Mouse (Mus musculus) stomach, postnatal 0 days (tissue): ENCODE measurements around the gene Rmnd5b. TPM values are rescaled to one million over a fixed set of nuclear protein-coding genes. Genes with fewer than 3 reads are reported as not detected.
"Not testable (repeated sequence)": the region's sequence is repeated elsewhere in the genome, so short reads cannot be mapped to it uniquely, and the experiment has no call there.

Experiments
- ATAC-seq: fragments of 200-750 bp; cut with Nextera tagmentation; 2 replicates; pipeline ENCODE4 v1.8.0; 2017; ENCODE audit not compliant: low FRiP score, low TSS enrichment
- DNase-seq: peaks from one replicate; pipeline ENCODE4 v3.0.0-alpha.2; 2016; ENCODE audit warnings: low spot score
- H3K27ac ChIP-seq: fragments of 300-500 bp; sonication (generic); replicated peaks from 2 replicates; pipeline ENCODE4 v1.5.1; 2014; ENCODE audit warnings: mild to moderate bottlenecking, control low read depth
- H3K27me3 ChIP-seq: fragments of 300-500 bp; sonication (generic); 2 replicates; pipeline ENCODE4 v1.6.1; 2014; ENCODE audit warnings: low read length; ENCODE audit not compliant: control insufficient read depth, insufficient read depth
- H3K36me3 ChIP-seq: fragments of 300-500 bp; sonication (generic); 2 replicates; pipeline ENCODE4 v1.6.1; 2014; ENCODE audit warnings: low read length, mixed read lengths; ENCODE audit not compliant: control insufficient read depth, insufficient read depth
- H3K4me1 ChIP-seq: fragments of 300-500 bp; sonication (generic); replicated peaks from 2 replicates; pipeline ENCODE4 v1.6.1; 2014; ENCODE audit warnings: antibody characterized with exemption; ENCODE audit not compliant: control insufficient read depth, insufficient read depth
- H3K4me2 ChIP-seq: fragments of 300-500 bp; sonication (generic); replicated peaks from 2 replicates; pipeline ENCODE4 v1.6.1; 2014; ENCODE audit warnings: low read depth, mild to moderate bottlenecking, control low read depth, moderate library complexity
- H3K4me3 ChIP-seq: fragments of 300-500 bp; sonication (generic); 2 replicates; pipeline ENCODE4 v1.5.1; 2014; ENCODE audit warnings: low read depth, low read length, control low read depth
- H3K9ac ChIP-seq: fragments of 300-500 bp; sonication (generic); 2 replicates; pipeline ENCODE4 v1.6.1; 2014; ENCODE audit warnings: mild to moderate bottlenecking, low read length, control low read depth, mixed read lengths
- H3K9me3 ChIP-seq: fragments of 300-500 bp; sonication (generic); 2 replicates; pipeline ENCODE4 v1.6.1; 2016; ENCODE audit warnings: low read length; ENCODE audit not compliant: control insufficient read depth
- CTCF ChIP-seq: IDR thresholded peaks from 2 replicates; pipeline ENCODE4 v1.5.1; 2016; ENCODE audit warnings: antibody characterized with exemption, low read depth, mild to moderate bottlenecking, moderate library complexity
- EP300 ChIP-seq: optimal IDR thresholded peaks from 2 replicates; pipeline ENCODE3; 2016; ENCODE audit warnings: antibody characterized with exemption
- WGBS: fragments of 180-500 bp; shearing (Covaris S2); extraction: QIAGEN DNeasy Blood & Tissue Kit; methylation state at CpG from one replicate; pipeline ENCODE4 v1.1.7; 2014; 5-methylcytosine and 5-hydroxymethylcytosine counted together
- polyA plus RNA-seq: library from polyadenylated mRNA; unstranded; fragments of >200 nt; fragmentation: Nextera tagmentation; extraction: Ambion mirVana; gene quantifications from 2 replicates; pipeline ENCODE4 v1.2.1, GENCODE M21; 2015

Gene Rmnd5b
- polyA plus RNA-seq, 1 experiment from 2014 or later = 34.6 TPM

DNA sequence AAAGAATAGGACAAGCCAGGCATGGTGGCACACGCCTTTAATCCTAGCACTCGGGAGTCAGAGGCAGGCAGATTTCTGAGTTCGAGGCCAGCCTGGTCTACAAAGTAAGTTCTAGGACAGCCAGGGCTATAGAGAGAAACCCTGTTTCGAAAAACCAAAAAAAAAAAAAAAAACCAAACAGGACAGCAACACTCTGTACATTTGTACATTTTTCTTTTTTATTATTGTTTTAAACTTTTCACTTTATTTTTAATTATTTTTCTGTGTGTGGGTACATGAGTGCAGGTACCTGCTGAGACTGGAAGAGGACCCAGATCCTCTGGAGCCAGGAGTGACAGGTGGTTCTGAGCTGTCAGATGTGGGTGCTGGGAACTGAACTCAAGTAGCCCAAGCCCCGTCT is 39.7 kb upstream of the Rmnd5b start:
- H3K27ac ChIP-seq = no peak overlapping the region
- H3K4me1 ChIP-seq = no peaks in the 10 kb centered on the region
- no peaks in the 10 kb centered on the region for H3K27me3 ChIP-seq
- H3K36me3 ChIP-seq = no peaks in the 10 kb centered on the region
- no peak for ATAC-seq
- no peak overlapping the region for H3K4me2 ChIP-seq
- no peak for DNase-seq
- no peak overlapping the region for H3K4me3 ChIP-seq
- H3K9me3 ChIP-seq = no peaks in the 10 kb centered on the region
- no peak overlapping the region for H3K9ac ChIP-seq
- TF ChIP-seq EP300 (no peak), CTCF (no peak)
- WGBS = 83% methylated on average over 5 of the region's 5 CpGs

DNA sequence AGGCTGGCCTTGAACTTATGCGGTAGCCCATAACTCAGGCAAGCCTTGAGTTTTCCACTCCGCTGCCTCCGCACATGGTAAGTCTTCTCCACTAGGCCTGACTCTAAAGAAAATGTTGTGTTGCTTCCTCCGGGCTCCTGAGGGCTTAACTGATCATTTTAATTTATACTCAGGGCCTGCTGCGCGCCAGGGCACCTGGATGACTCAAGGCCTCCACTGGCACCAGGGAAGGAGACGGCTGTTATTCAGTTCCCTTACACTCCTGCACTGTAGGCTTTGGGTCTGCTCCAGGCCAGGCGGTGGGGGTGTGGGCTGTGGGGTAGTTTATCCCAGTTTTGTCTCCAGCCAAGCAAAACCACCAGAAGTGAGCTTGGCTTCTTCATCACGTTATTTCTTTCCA is 37.6 kb upstream of the Rmnd5b start:
- H3K4me3 ChIP-seq = no peak overlapping the region
- no peak overlapping the region for H3K9ac ChIP-seq
- ATAC-seq = peak; percentile 33; the same call in 1 of the 2 replicates
- no peak overlapping the region for H3K4me2 ChIP-seq
- no peaks in the 10 kb centered on the region for H3K27me3 ChIP-seq
- no peak overlapping the region for H3K27ac ChIP-seq
- no peaks in the 10 kb centered on the region for H3K4me1 ChIP-seq
- TF ChIP-seq CTCF (no peak), EP300 (no peak)
- H3K36me3 ChIP-seq = no peaks in the 10 kb centered on the region
- DNase-seq = peak; percentile 27
- WGBS = 82% methylated on average over 9 of the region's 9 CpGs
- H3K9me3 ChIP-seq = no peaks in the 10 kb centered on the region

DNA sequence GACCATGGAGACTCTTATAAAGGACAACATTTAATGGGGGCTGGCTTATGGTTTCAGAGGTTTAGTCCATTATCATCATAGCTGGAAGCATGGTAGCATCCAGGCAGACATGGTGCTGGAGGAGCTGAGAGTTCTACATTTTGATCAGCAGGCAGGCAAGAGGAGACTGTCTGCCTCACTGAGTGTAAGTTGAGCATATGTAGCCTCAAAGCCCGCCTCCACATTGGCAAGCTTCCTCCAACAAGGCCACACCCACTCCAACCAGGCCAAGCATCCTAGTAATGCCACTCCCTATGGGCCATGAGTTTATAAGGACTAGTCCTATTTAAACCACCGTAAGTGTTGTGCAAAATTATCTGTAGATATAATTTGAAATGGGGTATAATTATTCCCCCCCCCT is 35.7 kb upstream of the Rmnd5b start:
- no peaks in the 10 kb centered on the region for H3K36me3 ChIP-seq
- no peaks in the 10 kb centered on the region for H3K4me1 ChIP-seq
- H3K27me3 ChIP-seq = no peaks in the 10 kb centered on the region
- no peak overlapping the region for H3K4me3 ChIP-seq
- no peak overlapping the region for H3K27ac ChIP-seq
- no peaks in the 10 kb centered on the region for H3K9me3 ChIP-seq
- no peak for TF ChIP-seq EP300
- no peak for TF ChIP-seq CTCF
- 66% methylated on average over 2 of the region's 2 CpGs for whole genome bisulfite sequencing
- no peak for DNase-seq
- no peak overlapping the region for H3K9ac ChIP-seq
- no peak overlapping the region for H3K4me2 ChIP-seq
- ATAC-seq = peak; percentile 42; the same call in 1 of the 2 replicates

DNA sequence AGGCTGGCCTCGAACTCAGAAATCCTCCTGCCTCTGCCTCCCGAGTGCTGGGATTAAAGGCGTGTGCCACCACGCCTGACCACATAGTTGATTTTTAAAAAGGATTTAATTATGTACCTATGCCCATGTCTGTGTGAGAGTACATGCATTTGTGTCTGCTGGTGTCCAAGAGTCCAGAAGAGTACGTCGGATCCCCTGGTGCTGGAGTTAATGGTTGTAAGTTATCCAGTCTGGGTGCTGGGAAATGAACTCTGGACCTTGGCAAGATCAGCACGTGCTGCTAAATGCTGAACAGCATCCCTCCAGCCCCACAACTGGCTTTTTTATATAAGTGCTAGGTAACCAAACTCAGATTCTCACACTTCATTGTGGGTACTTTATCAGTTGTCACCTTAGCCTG is 35.1 kb upstream of the Rmnd5b start:
- Histone ChIP-seq H3K9ac (no peak overlapping the region), H3K4me2 (no peak overlapping the region), H3K4me1 (no peaks in the 10 kb centered on the region), H3K36me3 (no peaks in the 10 kb centered on the region), H3K27me3 (no peaks in the 10 kb centered on the region), H3K4me3 (no peak overlapping the region), H3K27ac (no peak overlapping the region), H3K9me3 (no peaks in the 10 kb centered on the region)
- no peak for ATAC-seq
- TF ChIP-seq CTCF (no peak), EP300 (no peak)
- no peak for DNase-seq
- 92% methylated on average over 7 of the region's 7 CpGs for WGBS

DNA sequence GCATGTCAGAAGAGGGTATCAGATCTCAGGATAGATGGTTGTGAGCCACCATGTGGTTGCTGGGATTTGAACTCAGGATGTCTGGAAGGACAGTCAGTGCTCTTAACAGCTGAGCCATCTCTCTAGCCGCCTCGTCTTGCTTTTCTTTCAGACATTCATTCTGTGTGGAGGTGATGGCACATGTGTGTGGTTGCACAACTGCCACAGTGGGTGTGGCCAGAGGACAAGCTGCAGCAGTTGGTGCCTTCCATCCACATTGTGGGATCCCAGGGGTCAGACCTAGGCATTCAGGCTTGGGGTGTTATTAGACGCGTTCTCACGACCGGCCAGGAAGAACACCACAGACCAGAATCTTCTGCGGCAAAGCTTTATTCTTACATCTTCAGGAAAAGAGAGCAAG is 29.1 kb upstream of the Rmnd5b start:
- not testable (repeated sequence) for H3K36me3 ChIP-seq, H3K27me3 ChIP-seq, ATAC-seq, DNase-seq, H3K9me3 ChIP-seq, H3K4me3 ChIP-seq, H3K27ac ChIP-seq, H3K9ac ChIP-seq, H3K4me2 ChIP-seq, H3K4me1 ChIP-seq
- 84% methylated on average over 7 of the region's 7 CpGs for WGBS

DNA sequence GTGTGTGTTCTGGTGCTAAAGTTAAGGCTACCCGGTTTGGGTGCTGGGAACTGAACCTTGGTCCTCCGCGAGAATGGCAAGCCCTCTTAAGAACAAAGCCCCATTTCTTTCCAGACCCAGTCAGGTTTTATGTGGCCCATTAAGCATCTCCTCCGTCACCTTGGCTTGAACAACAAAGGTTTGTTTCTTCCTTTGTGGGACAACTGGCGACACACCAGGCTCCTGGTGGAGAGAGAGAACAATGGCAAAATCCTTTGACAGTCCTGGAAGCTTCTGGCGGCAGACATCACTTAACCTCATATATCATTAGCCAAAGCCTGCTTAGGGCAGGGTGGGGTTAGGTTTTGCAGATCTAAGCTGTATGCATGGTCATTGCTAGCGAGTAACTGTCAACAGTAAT is 26.9 kb upstream of the Rmnd5b start:
- WGBS = 83% methylated on average over 7 of the region's 7 CpGs
- no peak overlapping the region for H3K4me2 ChIP-seq
- DNase-seq = no peak
- ATAC-seq = no peak
- no peaks in the 10 kb centered on the region for H3K36me3 ChIP-seq
- TF ChIP-seq EP300 = no peak
- no peak for TF ChIP-seq CTCF
- H3K4me3 ChIP-seq = no peak overlapping the region
- no peak overlapping the region for H3K27ac ChIP-seq
- no peak overlapping the region for H3K9ac ChIP-seq
- H3K27me3 ChIP-seq = no peaks in the 10 kb centered on the region
- no peaks in the 10 kb centered on the region for H3K9me3 ChIP-seq
- H3K4me1 ChIP-seq = peaks cover 2% of the 10 kb centered on the region; the same call in 1 of the 2 replicates
